Mouse (Mus musculus) cerebellum, adult 2 months (tissue): ENCODE measurements around the gene Commd1. TPM values are rescaled to one million over a fixed set of nuclear protein-coding genes. Genes with fewer than 3 reads are reported as not detected.

Experiments
- DNase-seq, 2 experiments: peaks; one replicate each; pipeline ENCODE4 v3.0.0; 2021
- H3K27ac ChIP-seq: fragments of 200-500 bp; 2 replicates; pipeline ENCODE4 v1.5.1; 2012; ENCODE audit warnings: low read length, control low read depth, inconsistent platforms; ENCODE audit not compliant: insufficient read depth
- H3K27me3 ChIP-seq: fragments of 200-500 bp; 2 replicates; pipeline ENCODE4 v1.6.1; 2012; ENCODE audit warnings: inconsistent platforms, mild to moderate bottlenecking, low read length, moderate library complexity; ENCODE audit not compliant: control insufficient read depth, insufficient read depth
- H3K4me1 ChIP-seq: fragments of 200-500 bp; 2 replicates; pipeline ENCODE4 v1.6.1; 2011; ENCODE audit warnings: low read length; ENCODE audit not compliant: control insufficient read depth, insufficient read depth
- H3K4me3 ChIP-seq: fragments of 200-500 bp; replicated peaks from 2 replicates; pipeline ENCODE3; 2011; ENCODE audit warnings: mild to moderate bottlenecking, low read depth, low read length, control low read depth; ENCODE audit not compliant: insufficient read depth
- CTCF ChIP-seq: fragments of 200-500 bp; IDR thresholded peaks from 2 replicates; pipeline ENCODE4 v1.5.1; 2011; ENCODE audit warnings: low read depth, mild to moderate bottlenecking, control low read depth, low read length, moderate library complexity, borderline replicate concordance; ENCODE audit not compliant: insufficient read depth
- POLR2A ChIP-seq: fragments of 200-500 bp; IDR thresholded peaks from 2 replicates; pipeline ENCODE4 v1.6.1; 2011; ENCODE audit warnings: low read length, control low read depth, borderline replicate concordance; ENCODE audit not compliant: insufficient read depth
- WGBS: fragments of 180-500 bp; shearing (Covaris S2); methylation state at CpG from one replicate; pipeline ENCODE4 v1.1.7; 2018; 5-methylcytosine and 5-hydroxymethylcytosine counted together
- polyA plus RNA-seq: library from polyadenylated mRNA; depleted of rRNA; stranded (reverse); fragments of >200 nt; gene quantifications from 2 replicates; pipeline ENCODE4 v1.2.3, GENCODE M21; 2012

Gene Commd1
- polyA plus RNA-seq, 1 experiment: 49.1 TPM

DNA sequence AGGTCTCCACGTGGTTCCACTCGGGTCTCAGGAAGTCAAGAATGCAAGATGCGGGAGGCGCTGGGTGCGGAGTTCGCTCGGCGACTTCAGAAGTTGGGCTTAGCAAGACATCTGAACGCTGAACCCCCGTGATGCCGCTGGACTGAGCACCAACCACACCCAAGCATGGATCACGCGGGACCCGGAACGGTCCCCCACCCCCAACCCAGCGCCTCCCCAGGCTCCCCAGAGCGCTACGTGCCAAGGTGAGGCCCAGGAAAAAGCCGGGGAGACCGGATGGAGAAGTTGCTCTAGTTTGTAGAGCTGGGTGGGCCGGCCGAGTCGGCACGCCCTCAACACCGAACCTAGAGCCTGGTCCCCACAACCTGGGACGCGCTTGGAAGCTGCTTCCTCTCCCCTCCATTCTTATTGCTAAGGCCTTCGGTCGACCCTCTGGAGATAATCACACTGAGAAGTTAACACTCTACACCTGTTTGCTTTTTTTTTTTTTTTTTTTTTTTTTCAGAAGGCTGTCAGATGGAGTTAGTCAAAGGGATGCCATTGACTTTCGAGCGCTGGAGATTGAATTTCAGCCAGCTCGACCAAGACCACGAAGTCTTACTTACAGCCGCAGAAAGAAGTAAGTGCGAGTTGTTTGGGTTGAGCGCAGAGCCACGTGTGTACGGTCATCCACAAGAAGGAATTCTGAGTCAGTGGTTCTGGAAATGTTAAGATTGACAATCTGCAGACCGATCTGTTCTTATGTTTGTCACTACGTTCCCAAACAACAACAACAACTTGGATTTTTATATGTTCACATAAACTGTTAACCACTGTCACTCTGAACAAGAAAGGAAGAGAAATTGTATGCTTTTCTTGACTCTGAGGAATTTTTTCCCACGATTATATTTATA, 121.6 kb downstream of the Commd1 start, which contains the start of gene B3gnt2:
B3gnt2 (minus strand) TSS at position 627 of the 893 bp plus-strand sequence.
- no peak for DNase-seq
- H3K4me1 ChIP-seq: peaks cover 4% of the 10 kb centered on the region; the same call in 1 of the 2 replicates
- peaks cover 7% of the 10 kb centered on the region; the same call in 1 of the 2 replicates for H3K27me3 ChIP-seq
- H3K4me3 ChIP-seq: peak within 1 kb of the TSS; percentile 25
- TF ChIP-seq CTCF (no peak), POLR2A (no peak)
- peak within 1 kb of the TSS; percentile 46; the same call in 1 of the 2 replicates for H3K27ac ChIP-seq
- WGBS: 12% methylated on average over 41 of the region's 41 CpGs

DNA sequence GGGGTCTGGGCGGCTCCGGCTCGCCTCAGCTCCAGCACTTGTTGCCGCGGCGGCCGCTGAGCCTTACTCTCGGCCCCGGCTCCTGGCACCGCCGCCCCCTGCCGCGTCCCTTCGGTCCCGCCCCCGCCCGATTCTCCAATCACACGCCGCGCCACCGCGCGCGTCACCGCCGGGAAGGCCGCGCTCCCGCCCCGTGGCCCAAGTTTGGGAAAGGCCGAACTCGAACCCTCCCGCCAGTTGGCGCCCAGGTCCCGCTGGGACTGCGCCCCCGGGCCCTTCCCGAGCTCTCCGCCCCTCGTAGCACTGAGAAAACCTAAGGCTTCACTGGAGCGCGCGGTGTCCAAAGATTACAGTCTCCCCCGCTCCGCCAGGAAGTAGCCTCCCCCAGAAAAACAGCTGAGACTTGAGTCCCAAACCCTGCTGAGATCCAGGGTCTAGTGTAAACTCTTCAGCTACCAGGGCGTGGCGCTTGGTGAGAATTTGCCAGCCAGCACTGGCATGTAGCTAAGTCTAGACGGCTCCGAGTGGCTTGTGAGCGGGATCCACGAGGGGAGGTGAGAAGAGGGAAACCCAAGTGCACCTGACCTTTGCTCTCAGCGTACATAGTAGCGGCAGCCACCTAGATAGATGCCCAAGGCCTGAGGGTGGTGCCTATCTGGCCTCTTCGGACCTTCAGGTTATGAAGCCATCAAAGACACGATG, 122.4 kb downstream of the Commd1 start:
- H3K27ac ChIP-seq: peak overlapping the region; percentile 46; the same call in 1 of the 2 replicates
- WGBS: under 1% methylated on average over 54 of the region's 55 CpGs
- peak; percentile 46 to 51 for DNase-seq
- TF ChIP-seq POLR2A: no peak
- TF ChIP-seq CTCF: no peak
- peaks cover 4% of the 10 kb centered on the region; the same call in 1 of the 2 replicates for H3K4me1 ChIP-seq
- peaks cover 7% of the 10 kb centered on the region; the same call in 1 of the 2 replicates for H3K27me3 ChIP-seq
- H3K4me3 ChIP-seq: peak overlapping the region; percentile 55

DNA sequence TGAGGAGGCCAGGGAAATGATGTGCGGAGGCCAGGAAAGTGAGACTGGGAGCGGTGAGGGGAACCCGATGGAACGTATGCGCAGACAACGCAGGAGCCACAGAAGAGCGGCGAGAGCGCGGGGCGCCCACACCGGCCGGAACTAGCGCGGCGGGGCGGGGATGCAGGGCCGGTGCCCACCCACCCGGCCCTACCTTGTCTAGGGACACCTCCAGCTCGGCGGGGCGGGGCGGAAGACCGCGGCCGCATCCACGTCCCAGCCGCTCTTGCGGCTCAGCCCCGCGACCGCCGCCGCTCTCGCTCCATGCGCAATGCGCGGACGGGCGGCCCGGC, 122.9 kb downstream of the Commd1 start:
- TF ChIP-seq POLR2A: no peak
- no peak for TF ChIP-seq CTCF
- Histone ChIP-seq H3K4me1 (peaks cover 4% of the 10 kb centered on the region; the same call in 1 of the 2 replicates), H3K27me3 (peaks cover 7% of the 10 kb centered on the region; the same call in 1 of the 2 replicates), H3K27ac (peak overlapping the region; percentile 27; the same call in 1 of the 2 replicates), H3K4me3 (peak overlapping the region; percentile 55)
- WGBS: under 1% methylated on average over 27 of the region's 41 CpGs
- peak in 1 of 2 experiments; percentile 27 for DNase-seq

DNA sequence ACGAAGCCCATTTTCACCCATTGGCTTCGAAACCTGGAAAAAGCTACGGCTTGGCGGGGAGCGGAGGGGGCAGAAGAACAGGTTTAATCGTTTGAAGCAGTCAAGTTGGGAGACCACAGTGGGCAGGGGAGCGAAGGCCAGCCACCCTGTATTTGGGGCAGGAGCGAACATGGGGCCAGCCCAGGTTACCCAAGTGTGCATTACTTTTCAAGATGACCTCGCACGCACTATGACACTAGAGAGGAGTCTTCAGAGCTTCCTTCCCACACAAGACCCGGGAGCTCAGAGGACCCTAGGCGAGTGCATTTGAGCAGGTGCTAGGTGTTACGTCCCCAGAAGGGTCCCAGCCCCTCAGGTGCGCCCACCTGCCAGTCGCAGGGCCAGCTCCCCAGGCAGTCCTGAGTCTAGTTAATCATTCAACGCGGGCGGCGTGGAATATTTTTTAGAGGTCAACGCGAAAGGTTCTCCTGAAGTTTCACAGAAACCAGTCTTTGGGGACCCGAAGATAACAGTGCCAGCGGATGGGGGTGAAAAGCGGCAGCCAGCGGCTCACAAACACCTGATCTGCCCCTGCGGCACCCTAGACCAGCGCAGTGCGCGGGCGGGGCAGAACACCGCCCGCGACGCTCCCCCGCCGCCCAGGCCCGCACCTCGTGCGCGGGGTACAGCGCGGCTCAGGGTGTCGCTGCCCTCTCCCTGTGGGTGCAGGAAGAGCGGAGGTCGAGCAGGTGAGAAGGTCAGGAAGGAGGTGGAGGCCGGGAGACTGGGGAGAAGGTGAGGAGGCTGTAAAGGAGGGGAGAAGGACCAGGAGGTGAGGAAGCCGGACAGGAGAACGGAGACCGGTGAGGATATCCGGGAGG, 123.5 kb downstream of the Commd1 start:
- TF ChIP-seq POLR2A (no peak), CTCF (no peak)
- Histone ChIP-seq H3K27me3 (peaks cover 9% of the 10 kb centered on the region; the same call in 1 of the 2 replicates), H3K27ac (peak overlapping the region; percentile 27; the same call in 1 of the 2 replicates), H3K4me1 (peaks cover 4% of the 10 kb centered on the region; the same call in 1 of the 2 replicates), H3K4me3 (peak overlapping the region; percentile 55)
- peak in 1 of 2 experiments; percentile 18 for DNase-seq
- WGBS: 7% methylated on average over 50 of the region's 50 CpGs

DNA sequence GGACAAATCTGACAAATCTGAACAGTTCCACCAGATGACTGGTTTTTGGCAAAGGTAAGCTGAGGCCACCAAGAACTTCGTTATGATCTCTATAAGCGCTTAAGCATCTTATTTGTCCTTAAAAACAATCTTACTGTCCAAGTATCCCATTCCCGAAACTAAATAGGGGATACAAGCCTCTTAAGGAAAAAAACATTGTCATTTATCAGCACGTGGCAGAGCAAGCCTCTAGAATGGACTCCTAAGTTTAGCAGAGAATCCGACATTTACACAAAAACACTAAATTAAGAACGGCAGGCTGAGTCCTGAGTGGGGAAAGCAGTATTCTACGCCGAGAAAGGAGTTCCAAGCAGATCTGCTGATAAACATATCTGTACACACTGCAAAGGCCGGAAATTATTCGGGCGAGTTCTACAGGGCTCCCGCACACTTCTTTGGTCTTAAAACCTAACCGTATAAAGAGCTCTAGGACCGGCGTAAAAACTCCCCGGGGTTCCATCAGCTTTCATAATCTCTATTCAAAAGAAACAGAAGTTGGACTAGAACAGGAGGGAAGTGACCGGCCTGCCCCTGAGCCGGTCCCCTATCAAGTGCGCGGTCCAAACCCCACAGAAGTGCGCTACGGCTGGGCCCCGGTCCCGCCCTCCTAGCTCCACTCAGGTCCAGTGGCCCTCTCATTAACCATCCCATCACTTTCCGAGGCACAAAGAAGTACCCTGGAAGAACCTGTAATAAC, 124.3 kb downstream of the Commd1 start:
- Histone ChIP-seq H3K27me3 (peaks cover 9% of the 10 kb centered on the region; the same call in 1 of the 2 replicates), H3K4me1 (peaks cover 4% of the 10 kb centered on the region; the same call in 1 of the 2 replicates), H3K27ac (no peak overlapping the region), H3K4me3 (no peak overlapping the region)
- TF ChIP-seq POLR2A (no peak), CTCF (no peak)
- DNase-seq: no peak
- 41% methylated on average over 25 of the region's 25 CpGs for WGBS

DNA sequence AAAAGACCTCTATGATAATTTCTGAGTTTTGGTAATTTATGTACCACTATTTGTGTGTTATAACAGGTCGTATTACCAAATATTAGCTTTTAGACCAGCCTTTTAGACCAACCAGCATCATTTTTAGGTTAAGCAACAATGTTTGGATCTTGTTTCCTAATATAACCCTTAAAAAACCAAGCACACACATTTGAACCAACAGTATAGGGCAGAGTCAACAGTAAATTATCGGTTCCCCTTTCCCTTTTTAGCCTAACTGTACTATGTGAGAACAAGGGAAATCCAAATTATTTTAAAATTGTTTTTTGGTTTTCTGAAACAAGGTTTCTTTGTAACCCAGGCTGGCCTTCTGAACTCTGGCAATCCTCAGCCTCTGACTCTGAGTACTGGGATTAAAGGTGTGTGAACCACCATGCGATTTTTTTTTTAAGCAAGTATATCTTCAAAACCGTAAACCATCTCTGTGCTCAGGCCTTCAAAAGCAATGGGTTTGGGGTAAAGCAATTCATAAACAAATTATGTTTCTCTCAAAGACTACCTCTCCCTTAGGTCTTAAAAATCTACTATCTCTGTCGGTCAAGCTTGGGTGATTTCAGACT, 125.0 kb downstream of the Commd1 start:
- Histone ChIP-seq H3K27me3 (peaks cover 9% of the 10 kb centered on the region; the same call in 1 of the 2 replicates), H3K4me1 (peaks cover 4% of the 10 kb centered on the region; the same call in 1 of the 2 replicates), H3K27ac (no peak overlapping the region), H3K4me3 (no peak overlapping the region)
- 82% methylated on average over 5 of the region's 5 CpGs for WGBS
- TF ChIP-seq CTCF (no peak), POLR2A (no peak)
- no peak for DNase-seq
